Mouse (Mus musculus) hindbrain, embryonic 16.5 days (tissue): ENCODE results near the gene Mgat4b. TPM values are rescaled to one million over a fixed set of nuclear protein-coding genes. Genes with fewer than 3 reads are reported as not detected.

ENCODE experiments used
- ATAC-seq: fragments of 200-750 bp; cut with Nextera tagmentation; 2 replicates; pipeline ENCODE4 v1.8.0; 2017; ENCODE audit warnings: moderate TSS enrichment, moderate library complexity
- H3K27ac ChIP-seq: fragments of 300-500 bp; sonication (generic); 2 replicates; pipeline ENCODE4 v1.5.1; 2014; ENCODE audit warnings: low read depth, mild to moderate bottlenecking, control low read depth, low read length, moderate library complexity
- H3K27me3 ChIP-seq: fragments of 300-500 bp; sonication (generic); replicated peaks from 2 replicates; pipeline ENCODE4 v1.6.1; 2014; ENCODE audit warnings: low read length; ENCODE audit not compliant: control insufficient read depth, insufficient read depth
- H3K36me3 ChIP-seq: fragments of 300-500 bp; sonication (generic); 2 replicates; pipeline ENCODE4 v1.6.1; 2014; ENCODE audit warnings: mild to moderate bottlenecking, low read length, moderate library complexity, mixed read lengths; ENCODE audit not compliant: control insufficient read depth, insufficient read depth
- H3K4me1 ChIP-seq: fragments of 300-500 bp; sonication (generic); 2 replicates; pipeline ENCODE4 v1.6.1; 2014; ENCODE audit warnings: low read depth, low read length; ENCODE audit not compliant: control insufficient read depth, insufficient read depth
- H3K4me2 ChIP-seq: fragments of 300-500 bp; sonication (generic); 2 replicates; pipeline ENCODE4 v1.6.1; 2014; ENCODE audit warnings: mild to moderate bottlenecking, low read length, control low read depth, moderate library complexity
- H3K4me3 ChIP-seq: fragments of 300-500 bp; sonication (generic); 2 replicates; pipeline ENCODE4 v1.5.1; 2014; ENCODE audit warnings: mild to moderate bottlenecking, low read length, control low read depth, moderate library complexity
- H3K9ac ChIP-seq: fragments of 300-500 bp; sonication (generic); 2 replicates; pipeline ENCODE4 v1.6.1; 2014; ENCODE audit warnings: low read depth, mild to moderate bottlenecking, control low read depth, low read length, moderate library complexity
- H3K9me3 ChIP-seq: fragments of 300-500 bp; sonication (generic); 2 replicates; pipeline ENCODE4 v1.6.1; 2014; ENCODE audit warnings: mild to moderate bottlenecking, low read length, moderate library complexity; ENCODE audit not compliant: control insufficient read depth
- WGBS: fragments of 180-500 bp; shearing (Covaris S2); extraction: QIAGEN DNeasy Blood & Tissue Kit; methylation state at CpG from one replicate; pipeline ENCODE4 v1.1.7; 2014; 5-methylcytosine and 5-hydroxymethylcytosine counted together
- polyA plus RNA-seq: library from polyadenylated mRNA; unstranded; fragments of >200 nt; fragmentation: Nextera tagmentation; extraction: Ambion mirVana; gene quantifications from 2 replicates; pipeline ENCODE4 v1.2.1, GENCODE M21; 2015

Gene Mgat4b
- polyA plus RNA-seq, 1 experiment from 2014 or later, result 15.6 TPM

- ATAC-seq, result no peak
- H3K4me2 ChIP-seq, result no peak overlapping the region
- H3K27me3 ChIP-seq, result no peaks in the 10 kb centered on the region
- H3K9ac ChIP-seq, result 0 out of 2 replicates have a peak overlapping the region, but pooled peaks have one; percentile 9
- no peaks in the 10 kb centered on the region for H3K9me3 ChIP-seq
- no peak overlapping the region for H3K27ac ChIP-seq
- WGBS, result 82% methylated on average over 4 of the region's 4 CpGs
- H3K4me1 ChIP-seq, result peaks cover 52% of the 10 kb centered on the region
- H3K36me3 ChIP-seq, result peaks cover 10% of the 10 kb centered on the region
- no peak overlapping the region for H3K4me3 ChIP-seq
These were observed 17.0 kb downstream of the Mgat4b start for GRCm38 (mm10) chr11:50227736-50228135.

DNA sequence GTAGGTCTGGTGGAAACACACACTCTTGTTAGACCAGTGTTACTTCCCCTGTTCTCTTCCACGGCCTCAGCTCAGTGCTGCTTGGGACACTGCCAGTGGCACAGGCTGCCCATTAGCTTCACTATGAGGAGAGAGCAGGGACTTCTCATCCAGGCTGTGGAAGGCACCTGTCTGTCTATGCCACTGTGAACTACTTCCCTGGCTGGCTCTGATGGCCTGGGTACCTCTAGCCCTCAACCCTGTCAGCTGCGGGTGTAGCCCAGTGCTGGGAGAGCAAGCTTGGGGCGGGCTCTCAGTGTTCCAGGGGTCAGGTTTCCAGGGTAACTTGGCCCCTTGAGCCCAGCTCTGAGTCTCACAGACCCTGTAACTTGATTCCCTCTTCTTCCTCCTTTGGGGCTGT, 18.1 kb downstream of the Mgat4b start:
- H3K9ac ChIP-seq, result peak overlapping the region; percentile 45; the same call in 1 of the 2 replicates
- H3K9me3 ChIP-seq, result no peaks in the 10 kb centered on the region
- WGBS, result 24% methylated on average over 3 of the region's 3 CpGs
- no peak overlapping the region for H3K4me3 ChIP-seq
- no peaks in the 10 kb centered on the region for H3K27me3 ChIP-seq
- H3K27ac ChIP-seq, result no peak overlapping the region
- no peak overlapping the region for H3K4me2 ChIP-seq
- peaks cover 43% of the 10 kb centered on the region for H3K4me1 ChIP-seq
- ATAC-seq, result no peak
- H3K36me3 ChIP-seq, result peaks cover 20% of the 10 kb centered on the region

GRCm38 (mm10) chr11:50229252-50229910, 18.7 kb downstream of the Mgat4b start:
- H3K36me3 ChIP-seq, result peaks cover 26% of the 10 kb centered on the region
- H3K9ac ChIP-seq, result 0 out of 2 replicates have a peak overlapping the region, but pooled peaks have one; percentile 8
- peaks cover 40% of the 10 kb centered on the region for H3K4me1 ChIP-seq
- no peak overlapping the region for H3K4me3 ChIP-seq
- H3K27ac ChIP-seq, result no peak overlapping the region
- 38% methylated on average over 7 of the region's 7 CpGs for WGBS
- H3K4me2 ChIP-seq, result no peak overlapping the region
- no peak for ATAC-seq
- H3K27me3 ChIP-seq, result 0 out of 2 replicates have a peak, but pooled peaks cover 2% of the 10 kb centered on the region
- H3K9me3 ChIP-seq, result no peaks in the 10 kb centered on the region

DNA sequence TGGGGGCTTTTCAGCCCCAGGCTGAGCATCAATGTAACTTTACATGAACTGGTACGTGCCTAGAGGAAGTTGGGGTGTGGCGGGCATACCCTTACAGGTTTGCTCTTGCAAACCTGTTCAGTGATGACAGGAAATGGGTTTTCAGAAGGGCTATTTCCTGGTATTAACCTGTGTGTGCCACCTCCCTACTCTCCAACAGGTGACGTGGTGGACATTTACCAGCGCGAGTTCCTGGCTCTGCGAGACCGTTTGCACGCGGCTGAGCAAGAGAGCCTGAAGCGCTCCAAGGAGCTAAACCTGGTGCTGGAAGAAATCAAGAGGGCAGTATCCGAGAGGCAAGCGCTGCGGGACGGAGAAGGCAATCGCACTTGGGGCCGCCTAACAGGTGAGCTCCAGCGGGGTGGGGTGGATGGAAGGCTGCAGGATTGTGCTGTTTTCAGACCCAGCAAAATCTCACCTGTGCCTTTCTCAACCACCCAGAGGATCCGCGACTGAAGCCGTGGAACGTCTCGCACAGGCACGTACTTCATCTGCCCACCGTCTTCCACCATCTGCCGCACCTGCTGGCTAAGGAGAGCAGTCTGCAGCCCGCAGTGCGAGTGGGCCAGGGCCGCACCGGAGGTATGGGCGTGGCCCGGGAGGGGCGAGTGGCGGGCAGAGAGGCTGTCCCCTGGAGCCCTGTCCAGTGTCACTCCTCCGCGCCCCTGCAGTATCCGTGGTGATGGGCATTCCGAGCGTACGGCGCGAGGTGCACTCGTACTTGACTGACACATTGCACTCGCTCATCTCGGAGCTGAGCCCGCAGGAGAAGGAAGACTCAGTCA, 20.0 kb downstream of the Mgat4b start:
- H3K4me2 ChIP-seq, result peak overlapping the region; percentile 47
- H3K27ac ChIP-seq, result no peak overlapping the region
- H3K4me1 ChIP-seq, result peaks cover 40% of the 10 kb centered on the region
- peaks cover 31% of the 10 kb centered on the region for H3K36me3 ChIP-seq
- H3K4me3 ChIP-seq, result 0 out of 2 replicates have a peak overlapping the region, but pooled peaks have one; percentile 10
- H3K9ac ChIP-seq, result peak overlapping the region; percentile 12
- ATAC-seq, result peak; percentile 10; the same call in 1 of the 2 replicates
- 0 out of 2 replicates have a peak, but pooled peaks cover 4% of the 10 kb centered on the region for H3K27me3 ChIP-seq
- no peaks in the 10 kb centered on the region for H3K9me3 ChIP-seq
- 27% methylated on average over 45 of the region's 45 CpGs for whole genome bisulfite sequencing

DNA sequence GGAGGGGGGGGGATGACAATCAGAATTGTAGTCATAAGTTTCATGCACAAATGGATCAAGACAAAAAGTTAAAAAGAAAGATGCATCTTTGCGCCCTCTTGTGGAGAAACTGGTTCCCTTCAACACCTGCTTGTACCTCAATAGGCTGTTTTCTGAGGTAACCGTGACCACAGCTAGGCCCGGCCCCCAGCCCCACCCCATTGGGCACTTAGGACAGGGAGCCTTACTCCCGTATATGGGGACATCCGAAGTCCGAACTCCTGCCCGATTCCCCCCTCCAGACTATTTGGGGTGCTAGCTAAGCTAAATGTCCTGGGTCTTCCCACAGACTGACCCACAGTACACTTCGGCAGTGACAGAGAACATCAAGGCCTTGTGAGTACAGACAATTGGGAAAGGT, 20.7 kb downstream of the Mgat4b start:
- Histone ChIP-seq H3K9me3 (no peaks in the 10 kb centered on the region), H3K4me2 (no peak overlapping the region), H3K27me3 (0 out of 2 replicates have a peak, but pooled peaks cover 4% of the 10 kb centered on the region), H3K4me1 (peaks cover 42% of the 10 kb centered on the region), H3K4me3 (no peak overlapping the region), H3K9ac (no peak overlapping the region), H3K36me3 (peaks cover 31% of the 10 kb centered on the region), H3K27ac (no peak overlapping the region)
- WGBS, result 18% methylated on average over 8 of the region's 8 CpGs
- ATAC-seq, result no peak

DNA sequence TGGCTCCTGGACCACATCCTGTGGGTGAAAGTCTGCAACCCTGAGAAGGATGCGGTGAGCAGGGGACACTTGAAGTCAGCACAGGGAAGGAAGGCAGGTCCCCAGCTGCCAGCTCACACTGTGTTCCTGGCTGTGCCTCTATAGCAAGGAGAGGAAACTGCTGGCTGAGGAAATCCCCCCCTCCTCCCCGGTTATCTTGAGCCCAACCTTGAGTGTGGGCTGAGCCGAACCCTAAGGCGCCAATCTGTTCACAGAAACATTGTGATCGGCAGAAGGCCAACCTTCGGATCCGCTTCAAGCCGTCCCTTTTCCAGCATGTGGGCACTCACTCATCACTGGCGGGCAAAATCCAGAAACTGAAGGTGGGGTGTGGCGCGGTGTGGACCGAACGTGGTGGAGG, 22.3 kb downstream of the Mgat4b start:
- Histone ChIP-seq H3K4me2 (no peak overlapping the region), H3K36me3 (peaks cover 31% of the 10 kb centered on the region), H3K9me3 (no peaks in the 10 kb centered on the region), H3K27me3 (0 out of 2 replicates have a peak, but pooled peaks cover 4% of the 10 kb centered on the region), H3K9ac (no peak overlapping the region), H3K4me3 (no peak overlapping the region), H3K4me1 (peaks cover 32% of the 10 kb centered on the region), H3K27ac (no peak overlapping the region)
- 96% methylated on average over 13 of the region's 13 CpGs for WGBS
- ATAC-seq, result no peak

GRCm38 (mm10) chr11:50233993-50234392, 23.3 kb downstream of the Mgat4b start:
- Histone ChIP-seq H3K4me1 (peaks cover 24% of the 10 kb centered on the region), H3K4me3 (no peak overlapping the region), H3K27me3 (0 out of 2 replicates have a peak, but pooled peaks cover 4% of the 10 kb centered on the region), H3K36me3 (peaks cover 31% of the 10 kb centered on the region), H3K27ac (no peak overlapping the region), H3K9ac (no peak overlapping the region), H3K9me3 (no peaks in the 10 kb centered on the region), H3K4me2 (no peak overlapping the region)
- no peak for ATAC-seq
- 84% methylated on average over 11 of the region's 11 CpGs for WGBS

- 95% methylated on average over 24 of the region's 25 CpGs for WGBS
These were observed 23.9 kb downstream of the Mgat4b start for GRCm38 (mm10) chr11:50234606-50235005.

DNA sequence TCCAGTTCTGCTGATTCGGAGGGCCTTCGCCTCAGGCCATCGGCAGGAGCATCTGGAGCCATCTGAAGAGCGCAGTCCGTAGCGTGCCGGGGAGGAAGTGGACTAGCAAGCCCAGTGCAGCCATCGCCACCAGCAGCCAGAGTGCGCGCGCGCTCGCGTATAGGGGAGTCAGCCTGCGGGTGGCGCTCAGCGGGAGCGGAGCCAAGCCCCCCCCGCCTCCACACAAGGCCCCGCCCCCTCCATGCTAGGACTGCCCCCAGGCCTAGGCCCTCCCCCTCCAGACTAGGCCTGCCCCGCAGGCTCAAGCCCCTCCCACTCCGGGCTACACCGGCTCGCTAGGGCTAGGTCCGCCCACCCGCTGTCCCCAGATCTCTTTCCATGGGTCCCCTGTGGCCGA, 25.8 kb downstream of the Mgat4b start:
- under 1% methylated on average over 17 of the region's 27 CpGs for WGBS
- peak; percentile 87 for ATAC-seq
- Histone ChIP-seq H3K4me3 (peak overlapping the region; percentile 51), H3K36me3 (peaks cover 28% of the 10 kb centered on the region), H3K27me3 (0 out of 2 replicates have a peak, but pooled peaks cover 4% of the 10 kb centered on the region), H3K4me2 (peak overlapping the region; percentile 85), H3K27ac (no peak overlapping the region), H3K9ac (peak overlapping the region; percentile 67), H3K4me1 (peaks cover 13% of the 10 kb centered on the region), H3K9me3 (no peaks in the 10 kb centered on the region)

More at GRCm38 (mm10) chr11:50234606-50235005, 23.9 kb downstream of the Mgat4b start:
- Histone ChIP-seq H3K27me3 (0 out of 2 replicates have a peak, but pooled peaks cover 4% of the 10 kb centered on the region), H3K27ac (no peak overlapping the region), H3K4me3 (no peak overlapping the region), H3K4me1 (peaks cover 18% of the 10 kb centered on the region), H3K36me3 (peaks cover 31% of the 10 kb centered on the region), H3K9me3 (no peaks in the 10 kb centered on the region), H3K9ac (no peak overlapping the region), H3K4me2 (no peak overlapping the region)
- no peak for ATAC-seq
